In genomic region chr4:154604442-154604830, GRCm38 (mm10) we compare ENCODE assay signal across 21 mouse cellular contexts. TPM values are rescaled to one million over a fixed set of nuclear protein-coding genes. Genes with fewer than 3 reads are reported as not detected.
DNase-seq lines count a peak whose midpoint lies in the region; ATAC-seq and TF ChIP-seq lines count a peak whose summit lies in the region.
"Had no signal": no experiment of that assay in that cellular context is flagged by ENCODE, and none has a peak within 500 bp of the region (broad histone marks: within the 10 kb centered on the region; RNA-seq: fewer than 3 reads in every experiment).

No protein-coding gene starts in this region.

- no peak overlapping the region for H3K9ac ChIP-seq in forebrain, postnatal 0 days
- no peak overlapping the region for H3K9ac ChIP-seq in liver, embryonic 16.5 days (ENCODE audit: low read depth, low read length)
- H3K9ac ChIP-seq in forebrain, embryonic 16.5 days (replicated peaks; ENCODE audit: low read depth, low read length) = no peak overlapping the region
- no peak overlapping the region for H3K9ac ChIP-seq in midbrain, embryonic 14.5 days (replicated peaks; ENCODE audit: low read length)
- H3K9ac ChIP-seq: embryonic facial prominence, embryonic 12.5 days; kidney, embryonic 15.5 days; limb, embryonic 13.5 days; lung, embryonic 15.5 days had no signal

- peaks cover 62% of the 10 kb centered on the region for H3K4me1 ChIP-seq in forebrain, embryonic 10.5 days
- H3K4me1 ChIP-seq in forebrain, postnatal 0 days (ENCODE audit: insufficient read depth) = peaks cover 5% of the 10 kb centered on the region
- H3K4me1 ChIP-seq in liver, embryonic 16.5 days (ENCODE audit: control insufficient read depth, low read depth, low read length) = peaks cover 20% of the 10 kb centered on the region
- peaks cover 45% of the 10 kb centered on the region for H3K4me1 ChIP-seq in forebrain, embryonic 16.5 days (replicated peaks; ENCODE audit: control insufficient read depth, insufficient read depth, low read length)
- H3K4me1 ChIP-seq in midbrain, embryonic 14.5 days (ENCODE audit: control insufficient read depth, insufficient read depth, low read length) = peaks cover 45% of the 10 kb centered on the region

- peaks cover 8% of the 10 kb centered on the region for H3K9me3 ChIP-seq in forebrain, embryonic 10.5 days
- H3K9me3 ChIP-seq in forebrain, postnatal 0 days (ENCODE audit: low read length) = no peaks in the 10 kb centered on the region
- H3K9me3 ChIP-seq in liver, embryonic 16.5 days (replicated peaks; ENCODE audit: control insufficient read depth, low read length) = no peaks in the 10 kb centered on the region
- H3K9me3 ChIP-seq in forebrain, embryonic 16.5 days (ENCODE audit: control insufficient read depth, low read length) = no peaks in the 10 kb centered on the region
- H3K9me3 ChIP-seq in midbrain, embryonic 14.5 days (ENCODE audit: control insufficient read depth, low read length) = no peaks in the 10 kb centered on the region
- H3K9me3 ChIP-seq: embryonic facial prominence, embryonic 12.5 days; kidney, embryonic 15.5 days; lung, embryonic 15.5 days had no signal

- peak overlapping the region; percentile 15; the same call in 1 of the 2 replicates for H3K4me3 ChIP-seq in forebrain, embryonic 10.5 days
- H3K4me3 ChIP-seq in forebrain, postnatal 0 days (ENCODE audit: low read depth, low read length) = no peak overlapping the region
- no peak overlapping the region for H3K4me3 ChIP-seq in liver, embryonic 16.5 days (ENCODE audit: low read depth, low read length)
- H3K4me3 ChIP-seq in forebrain, embryonic 16.5 days (replicated peaks; ENCODE audit: low read length) = no peak overlapping the region
- no peak overlapping the region for H3K4me3 ChIP-seq in midbrain, embryonic 14.5 days (replicated peaks; ENCODE audit: low read depth, low read length)
- H3K4me3 ChIP-seq: embryonic facial prominence, embryonic 12.5 days; heart, adult 2 months; kidney, embryonic 15.5 days; limb, embryonic 13.5 days; lung, embryonic 15.5 days had no signal

- no peak overlapping the region for H3K4me2 ChIP-seq in forebrain, postnatal 0 days (ENCODE audit: low read depth)
- peak overlapping the region; percentile 12; the same call in 1 of the 2 replicates for H3K4me2 ChIP-seq in liver, embryonic 16.5 days (ENCODE audit: low read depth, low read length)
- no peak overlapping the region for H3K4me2 ChIP-seq in forebrain, embryonic 16.5 days (ENCODE audit: low read length)
- H3K4me2 ChIP-seq in midbrain, embryonic 14.5 days (ENCODE audit: low read length) = no peak overlapping the region
- H3K4me2 ChIP-seq: embryonic facial prominence, embryonic 12.5 days; kidney, embryonic 15.5 days; limb, embryonic 13.5 days; lung, embryonic 15.5 days had no signal

- 62% methylated on average over 7 of the region's 7 CpGs for WGBS in forebrain, embryonic 10.5 days
- 54% methylated on average over 7 of the region's 7 CpGs for WGBS in forebrain, postnatal 0 days
- 60% methylated on average over 7 of the region's 7 CpGs for WGBS in liver, embryonic 16.5 days (ENCODE audit: insufficient replicate concordance)
- WGBS in forebrain, embryonic 16.5 days = 52% methylated on average over 7 of the region's 7 CpGs
- 41% methylated on average over 7 of the region's 7 CpGs for WGBS in midbrain, embryonic 14.5 days

- H3K36me3 ChIP-seq in forebrain, embryonic 10.5 days (replicated peaks) = peaks cover 31% of the 10 kb centered on the region
- H3K36me3 ChIP-seq in forebrain, postnatal 0 days (ENCODE audit: insufficient read depth) = no peaks in the 10 kb centered on the region
- no peaks in the 10 kb centered on the region for H3K36me3 ChIP-seq in liver, embryonic 16.5 days (ENCODE audit: control insufficient read depth, insufficient read depth)
- no peaks in the 10 kb centered on the region for H3K36me3 ChIP-seq in forebrain, embryonic 16.5 days (ENCODE audit: control insufficient read depth, insufficient read depth)
- H3K36me3 ChIP-seq in midbrain, embryonic 14.5 days (ENCODE audit: control insufficient read depth, insufficient read depth, low read length) = no peaks in the 10 kb centered on the region
- H3K36me3 ChIP-seq: embryonic facial prominence, embryonic 12.5 days; kidney, embryonic 15.5 days; lung, embryonic 15.5 days had no signal

- no peak for TF ChIP-seq CTCF in forebrain, postnatal 0 days (IDR thresholded peaks at IDR 0.05; ENCODE audit: low read depth)

- ATAC-seq in forebrain, postnatal 0 days = no peak
- ATAC-seq in liver, embryonic 16.5 days (ENCODE audit: low read depth) = no peak
- ATAC-seq in forebrain, embryonic 16.5 days = no peak; the same call in 1 of the 2 replicates
- no peak for ATAC-seq in midbrain, embryonic 14.5 days (ENCODE audit: low FRiP score, low TSS enrichment)
- ATAC-seq: intestine, postnatal 0 days had no signal

- peaks cover 33% of the 10 kb centered on the region for H3K27me3 ChIP-seq in forebrain, embryonic 10.5 days (ENCODE audit: poor library complexity, severe bottlenecking)
- no peaks in the 10 kb centered on the region for H3K27me3 ChIP-seq in forebrain, postnatal 0 days (ENCODE audit: insufficient read depth, low read length)
- H3K27me3 ChIP-seq in liver, embryonic 16.5 days (ENCODE audit: control insufficient read depth, insufficient read depth, low read depth, low read length) = no peaks in the 10 kb centered on the region
- H3K27me3 ChIP-seq in forebrain, embryonic 16.5 days (replicated peaks; ENCODE audit: control insufficient read depth, insufficient read depth, low read length) = no peaks in the 10 kb centered on the region
- 0 out of 2 replicates have a peak, but pooled peaks cover 3% of the 10 kb centered on the region for H3K27me3 ChIP-seq in midbrain, embryonic 14.5 days (ENCODE audit: control insufficient read depth, insufficient read depth, low read length)
- H3K27me3 ChIP-seq: embryonic facial prominence, embryonic 12.5 days; lung, embryonic 15.5 days had no signal

- peak overlapping the region; percentile 88 for H3K27ac ChIP-seq in forebrain, embryonic 10.5 days
- H3K27ac ChIP-seq in forebrain, postnatal 0 days (ENCODE audit: low read depth, low read length) = no peak overlapping the region
- no peak overlapping the region for H3K27ac ChIP-seq in liver, embryonic 16.5 days (ENCODE audit: low read length)
- H3K27ac ChIP-seq in forebrain, embryonic 16.5 days (ENCODE audit: low read length) = peak overlapping the region; percentile 74
- peak overlapping the region; percentile 73 for H3K27ac ChIP-seq in midbrain, embryonic 14.5 days (replicated peaks; ENCODE audit: low read depth, low read length)
- H3K27ac ChIP-seq: embryonic facial prominence, embryonic 12.5 days; heart, adult 2 months; kidney, embryonic 15.5 days; limb, embryonic 13.5 days; lung, embryonic 15.5 days; macrophage had no signal

- no peak for DNase-seq in forebrain, embryonic 10.5 days (ENCODE audit: extremely low spot score, low spot score)
- DNase-seq in forebrain, postnatal 0 days = no peak
- DNase-seq in liver = no peak
- DNase-seq in midbrain, embryonic 14.5 days = no peak
- no peak for DNase-seq in right cerebral cortex, postnatal 10 days (ENCODE audit: low spot score in 2 of 2)
- DNase-seq in c-Kit-positive CD71-positive TER-119-positive erythroid progenitor cells, embryonic 14.5 days (ENCODE audit: low spot score) = no peak
- DNase-seq: adrenal gland, adult 2 months; cerebellum, adult 9-10 months; gastrocnemius, postnatal 25 days; heart, adult 2 months; heart, postnatal 36 days; kidney, postnatal 4 days; thymus, adult 2 months had no signal

RNA-seq across cellular contexts. Expression of gene Prdm16, which starts 32.2 kb away (rescaled TPM):
- 40.1 and 43.1 TPM in 2 replicates for polyA plus RNA-seq in forebrain, embryonic 10.5 days (2016; fragmentation: Nextera tagmentation; extraction: Ambion mirVana)
- total RNA-seq in forebrain, postnatal 0 days (2014; rRNA removed) = 9.8 and 10.7 TPM in 2 replicates
- polyA plus RNA-seq in forebrain, postnatal 0 days (2015; fragmentation: Nextera tagmentation; extraction: Ambion mirVana) = 7.8 and 16.3 TPM in 2 replicates
- polyA plus RNA-seq in liver, embryonic 16.5 days (2015; fragmentation: Nextera tagmentation; extraction: Ambion mirVana) = 2.1 TPM in 2 replicates
- 29.8 and 35.0 TPM in 2 replicates for polyA plus RNA-seq in forebrain, embryonic 16.5 days (2015; fragmentation: Nextera tagmentation; extraction: Ambion mirVana)
- polyA plus RNA-seq in midbrain, embryonic 14.5 days (2014; fragmentation: Nextera tagmentation; extraction: Ambion mirVana) = 5.2 and 10.1 TPM in 2 replicates

Comparison
In these comparisons a context has a peak if more than half of its experiments do, and no peak if none do; other contexts are left out.
1. H3K27ac ChIP-seq: peak in forebrain, embryonic 10.5 days (single experiment), forebrain, embryonic 16.5 days (single experiment) and midbrain, embryonic 14.5 days (single experiment); none in forebrain, postnatal 0 days (single experiment) and liver, embryonic 16.5 days (single experiment).